Mouse (Mus musculus) megakaryocyte, adult 5-6 weeks (primary cell): Measurements from ENCODE around the gene Lrp5. TPM values are rescaled to one million over a fixed set of nuclear protein-coding genes. Genes with fewer than 3 reads are reported as not detected.

Source experiments
- ATAC-seq: 2 replicates; pipeline ENCODE4 v1.8.0; 2016; ENCODE audit warnings: mild to moderate bottlenecking, inconsistent platforms; ENCODE audit not compliant: poor library complexity, severe bottlenecking
- total RNA-seq, 2 experiments: library from RNA; stranded (forward) in 1 of 2; stranded (reverse) in 1 of 2; fragments of 153-499, 151-499 nt in 1 of 2; fragments of 221-1000, 200-1000 nt in 1 of 2; gene quantifications; 2 replicates each; pipeline versions ENCODE4 v1.2.3 to v1.2.4; 2015 to 2017

The Lrp5 gene
- total RNA-seq (2015) (15.2 and 17.9 TPM in 2 replicates), total RNA-seq (2017) (12.5 and 13.6 TPM in 2 replicates)

GRCm38 (mm10) chr19:3686215-3686894, at the start of gene Lrp5:
TSS of gene Lrp5 (minus strand) at chr19:3686564.
- peak; percentile 43; the same call in 1 of the 2 replicates for ATAC-seq

- ATAC-seq: no peak
Measured at GRCm38 (mm10) chr19:3736001-3736400, 49.6 kb upstream of the Lrp5 start.

GRCm38 (mm10) chr19:3730781-3731646, 44.6 kb upstream of the Lrp5 start:
- no peak for ATAC-seq

- no peak for ATAC-seq
Measured at GRCm38 (mm10) chr19:3728901-3729300, 42.5 kb upstream of the Lrp5 start.

- ATAC-seq: peak; percentile 56; the same call in 1 of the 2 replicates
Measured at GRCm38 (mm10) chr19:3724779-3725178, 38.4 kb upstream of the Lrp5 start.

GRCm38 (mm10) chr19:3723904-3724303, 37.5 kb upstream of the Lrp5 start:
- no peak for ATAC-seq

- peak; percentile 62 for ATAC-seq
Measured at GRCm38 (mm10) chr19:3723170-3723569, 36.8 kb upstream of the Lrp5 start.

GRCm38 (mm10) chr19:3719362-3719891, 33.1 kb upstream of the Lrp5 start:
- ATAC-seq: peak; percentile 86

GRCm38 (mm10) chr19:3718481-3719361, 32.4 kb upstream of the Lrp5 start:
- ATAC-seq: peak; percentile 64

GRCm38 (mm10) chr19:3714381-3714780, 28.0 kb upstream of the Lrp5 start:
- no peak for ATAC-seq

GRCm38 (mm10) chr19:3710436-3710835, 24.1 kb upstream of the Lrp5 start:
- ATAC-seq: no peak

- ATAC-seq: peak; percentile 27; the same call in 1 of the 2 replicates
Measured at GRCm38 (mm10) chr19:3709013-3709787, 22.8 kb upstream of the Lrp5 start.

GRCm38 (mm10) chr19:3708078-3709012, 22.0 kb upstream of the Lrp5 start, which contains the start of gene 1810055G02Rik:
TSS of gene 1810055G02Rik (plus strand) at chr19:3708293.
- peak; percentile 99 for ATAC-seq

- no peak for ATAC-seq
Measured at GRCm38 (mm10) chr19:3707553-3707952, 21.2 kb upstream of the Lrp5 start.

GRCm38 (mm10) chr19:3706258-3706657, 19.9 kb upstream of the Lrp5 start:
- no peak for ATAC-seq

- no peak for ATAC-seq
Measured at GRCm38 (mm10) chr19:3702460-3702859, 16.1 kb upstream of the Lrp5 start.

- ATAC-seq: peak; percentile 87
Measured at GRCm38 (mm10) chr19:3699508-3700438, 13.4 kb upstream of the Lrp5 start.

GRCm38 (mm10) chr19:3698035-3698434, 11.7 kb upstream of the Lrp5 start:
- no peak for ATAC-seq
